Mouse (Mus musculus) liver, embryonic 16.5 days (tissue): ENCODE measurements around the gene Gm5148. TPM values are rescaled to one million over a fixed set of nuclear protein-coding genes. Genes with fewer than 3 reads are reported as not detected.

Source experiments
- ATAC-seq: fragments of 200-750 bp; cut with Nextera tagmentation; 2 replicates; pipeline ENCODE4 v1.8.0; 2017; ENCODE audit warnings: low read depth, mild to moderate bottlenecking, moderate number of reproducible peaks, moderate library complexity
- H3K27ac ChIP-seq: fragments of 300-500 bp; sonication (generic); 2 replicates; pipeline ENCODE4 v1.5.1; 2014; ENCODE audit warnings: mild to moderate bottlenecking, low read length
- H3K27me3 ChIP-seq: fragments of 300-500 bp; sonication (generic); 2 replicates; pipeline ENCODE4 v1.6.1; 2014; ENCODE audit warnings: low read depth, low read length, mixed read lengths; ENCODE audit not compliant: control insufficient read depth, insufficient read depth
- H3K36me3 ChIP-seq: fragments of 300-500 bp; sonication (generic); 2 replicates; pipeline ENCODE4 v1.6.1; 2014; ENCODE audit warnings: mild to moderate bottlenecking; ENCODE audit not compliant: control insufficient read depth, insufficient read depth
- H3K4me1 ChIP-seq: fragments of 300-500 bp; sonication (generic); 2 replicates; pipeline ENCODE4 v1.6.1; 2014; ENCODE audit warnings: low read depth, low read length, mixed read lengths; ENCODE audit not compliant: control insufficient read depth
- H3K4me2 ChIP-seq: fragments of 300-500 bp; sonication (generic); 2 replicates; pipeline ENCODE4 v1.6.1; 2014; ENCODE audit warnings: low read depth, low read length, mixed read lengths
- H3K4me3 ChIP-seq: fragments of 300-500 bp; sonication (generic); 2 replicates; pipeline ENCODE4 v1.5.1; 2014; ENCODE audit warnings: low read depth, mild to moderate bottlenecking, low read length
- H3K9ac ChIP-seq: fragments of 300-500 bp; sonication (generic); 2 replicates; pipeline ENCODE4 v1.6.1; 2014; ENCODE audit warnings: low read depth, low read length
- H3K9me3 ChIP-seq: fragments of 300-500 bp; sonication (generic); replicated peaks from 2 replicates; pipeline ENCODE4 v1.6.1; 2016; ENCODE audit warnings: low read length; ENCODE audit not compliant: control insufficient read depth
- WGBS: fragments of 180-500 bp; shearing (Covaris S2); extraction: QIAGEN DNeasy Blood & Tissue Kit; methylation state at CpG from one replicate; pipeline ENCODE4 v1.1.7; 2014; ENCODE audit not compliant: insufficient replicate concordance; 5-methylcytosine and 5-hydroxymethylcytosine counted together
- polyA plus RNA-seq: library from polyadenylated mRNA; unstranded; fragments of >200 nt; fragmentation: Nextera tagmentation; extraction: Ambion mirVana; gene quantifications from 2 replicates; pipeline ENCODE4 v1.2.1, GENCODE M21; 2015

Gm5148 gene
- polyA plus RNA-seq, 1 experiment from 2014 or later = 2.9 TPM

GRCm38 (mm10) chr3:37712501-37712900 is 11.8 kb downstream of the Gm5148 start:
- H3K27ac ChIP-seq = no peak overlapping the region
- ATAC-seq = no peak
- WGBS = 69% methylated on average over 9 of the region's 9 CpGs

GRCm38 (mm10) chr3:37711639-37712038 is 12.7 kb downstream of the Gm5148 start:
- WGBS = 38% methylated on average over 4 of the region's 4 CpGs
- Histone ChIP-seq H3K36me3 (no peaks in the 10 kb centered on the region), H3K9ac (no peak overlapping the region), H3K9me3 (no peaks in the 10 kb centered on the region), H3K27me3 (no peaks in the 10 kb centered on the region), H3K4me3 (no peak overlapping the region), H3K4me1 (peaks cover 3% of the 10 kb centered on the region; the same call in 1 of the 2 replicates), H3K27ac (no peak overlapping the region), H3K4me2 (no peak overlapping the region)
- ATAC-seq = no peak

More at GRCm38 (mm10) chr3:37712501-37712900, 11.8 kb downstream of the Gm5148 start:
- no peaks in the 10 kb centered on the region for H3K27me3 ChIP-seq
- no peaks in the 10 kb centered on the region for H3K36me3 ChIP-seq
- H3K4me3 ChIP-seq = no peak overlapping the region
- no peak overlapping the region for H3K4me2 ChIP-seq
- H3K9me3 ChIP-seq = no peaks in the 10 kb centered on the region
- H3K9ac ChIP-seq = no peak overlapping the region
- H3K4me1 ChIP-seq = peaks cover 3% of the 10 kb centered on the region; the same call in 1 of the 2 replicates

GRCm38 (mm10) chr3:37707801-37708200 is 16.5 kb downstream of the Gm5148 start:
- Histone ChIP-seq H3K9ac (no peak overlapping the region), H3K36me3 (no peaks in the 10 kb centered on the region), H3K4me3 (no peak overlapping the region), H3K4me2 (no peak overlapping the region), H3K9me3 (no peaks in the 10 kb centered on the region), H3K4me1 (no peaks in the 10 kb centered on the region), H3K27me3 (no peaks in the 10 kb centered on the region), H3K27ac (no peak overlapping the region)
- 68% methylated on average over 6 of the region's 6 CpGs for WGBS
- ATAC-seq = no peak

- Histone ChIP-seq H3K4me3 (no peak overlapping the region), H3K9me3 (no peaks in the 10 kb centered on the region), H3K27ac (no peak overlapping the region), H3K9ac (no peak overlapping the region), H3K27me3 (no peaks in the 10 kb centered on the region), H3K4me2 (no peak overlapping the region), H3K36me3 (no peaks in the 10 kb centered on the region), H3K4me1 (no peaks in the 10 kb centered on the region)
- ATAC-seq = no peak
- 65% methylated on average over 4 of the region's 4 CpGs for WGBS
These were observed 17.9 kb downstream of the Gm5148 start for GRCm38 (mm10) chr3:37706439-37706838.

- Histone ChIP-seq H3K4me1 (no peaks in the 10 kb centered on the region), H3K4me3 (no peak overlapping the region), H3K9ac (no peak overlapping the region), H3K27ac (no peak overlapping the region), H3K4me2 (no peak overlapping the region), H3K27me3 (no peaks in the 10 kb centered on the region), H3K9me3 (no peaks in the 10 kb centered on the region), H3K36me3 (no peaks in the 10 kb centered on the region)
- WGBS = 10% methylated on average over 6 of the region's 6 CpGs
- ATAC-seq = no peak
These were observed 18.9 kb downstream of the Gm5148 start for GRCm38 (mm10) chr3:37705436-37705835.

- Histone ChIP-seq H3K4me3 (no peak overlapping the region), H3K4me2 (no peak overlapping the region)
- ATAC-seq = peak; percentile 47; the same call in 1 of the 2 replicates
These were observed 19.5 kb downstream of the Gm5148 start for GRCm38 (mm10) chr3:37704701-37705279.

GRCm38 (mm10) chr3:37703066-37703465 is 21.2 kb downstream of the Gm5148 start:
- 70% methylated on average over 6 of the region's 6 CpGs for WGBS
- no peak overlapping the region for H3K4me2 ChIP-seq
- H3K4me3 ChIP-seq = no peak overlapping the region
- H3K27me3 ChIP-seq = no peaks in the 10 kb centered on the region
- H3K27ac ChIP-seq = no peak overlapping the region
- no peak overlapping the region for H3K9ac ChIP-seq
- no peak for ATAC-seq
- no peaks in the 10 kb centered on the region for H3K4me1 ChIP-seq
- H3K9me3 ChIP-seq = no peaks in the 10 kb centered on the region
- H3K36me3 ChIP-seq = no peaks in the 10 kb centered on the region

More at GRCm38 (mm10) chr3:37704701-37705279, 19.5 kb downstream of the Gm5148 start:
- H3K27ac ChIP-seq = no peak overlapping the region
- H3K9me3 ChIP-seq = no peaks in the 10 kb centered on the region
- no peaks in the 10 kb centered on the region for H3K36me3 ChIP-seq
- H3K27me3 ChIP-seq = no peaks in the 10 kb centered on the region
- WGBS = 15% methylated on average over 14 of the region's 14 CpGs
- no peak overlapping the region for H3K9ac ChIP-seq
- H3K4me1 ChIP-seq = no peaks in the 10 kb centered on the region

- Histone ChIP-seq H3K27ac (no peak overlapping the region), H3K36me3 (no peaks in the 10 kb centered on the region), H3K4me2 (no peak overlapping the region), H3K9ac (no peak overlapping the region), H3K4me1 (no peaks in the 10 kb centered on the region), H3K27me3 (no peaks in the 10 kb centered on the region), H3K9me3 (no peaks in the 10 kb centered on the region), H3K4me3 (no peak overlapping the region)
- WGBS = 39% methylated on average over 8 of the region's 8 CpGs
- no peak for ATAC-seq
These were observed 30.7 kb downstream of the Gm5148 start for GRCm38 (mm10) chr3:37693552-37693951.

GRCm38 (mm10) chr3:37692945-37693344 is 31.3 kb downstream of the Gm5148 start:
- peaks cover 2% of the 10 kb centered on the region; the same call in 1 of the 2 replicates for H3K27me3 ChIP-seq
- H3K36me3 ChIP-seq = no peaks in the 10 kb centered on the region
- H3K27ac ChIP-seq = no peak overlapping the region
- H3K4me3 ChIP-seq = no peak overlapping the region
- 12% methylated on average over 4 of the region's 4 CpGs for WGBS
- H3K9me3 ChIP-seq = no peaks in the 10 kb centered on the region
- no peaks in the 10 kb centered on the region for H3K4me1 ChIP-seq
- ATAC-seq = no peak
- no peak overlapping the region for H3K4me2 ChIP-seq
- no peak overlapping the region for H3K9ac ChIP-seq
